Mouse (Mus musculus): ENCODE data around the gene Magea3. TPM values are rescaled to one million over a fixed set of nuclear protein-coding genes. Genes with fewer than 3 reads are reported as not detected.

Gene Magea3
- polyA plus RNA-seq (2014; fragmentation: Illumina TruSeq; extraction: RNeasy Lipid Tissue Mini Kit (QIAGEN cat#74804); ENCODE audit: insufficient read depth, low read depth, low replicate concordance), result not detected

GRCm38 (mm10) chrX:154949405-154949804, at the start of gene Magea3:
Gene Magea3, minus strand, starts transcription at chrX:154949505.

GRCm38 (mm10) chrX:154995750-154996149, 46.4 kb upstream of the Magea3 start, which contains the start of gene Magea8:
Gene Magea8, minus strand, starts transcription at chrX:154995850.

GRCm38 (mm10) chrX:154935887-154936286, 13.4 kb downstream of the Magea3 start, which contains the start of gene Magea6:
Gene Magea6, minus strand, starts transcription at chrX:154935987.

Other genes with a start within 250 kb of the Magea3 start
- not detected for gene Cldn34b1, start 59.2 kb downstream of the Magea3 start, polyA plus RNA-seq (2014; fragmentation: Illumina TruSeq; extraction: RNeasy Lipid Tissue Mini Kit (QIAGEN cat#74804); ENCODE audit: insufficient read depth, low read depth, low replicate concordance)
- gene Magea6, start 13.5 kb downstream of the Magea3 start, polyA plus RNA-seq (2014; fragmentation: Illumina TruSeq; extraction: RNeasy Lipid Tissue Mini Kit (QIAGEN cat#74804); ENCODE audit: insufficient read depth, low read depth, low replicate concordance), result not detected
- gene Magea8, start 46.3 kb upstream of the Magea3 start, polyA plus RNA-seq (2014; fragmentation: Illumina TruSeq; extraction: RNeasy Lipid Tissue Mini Kit (QIAGEN cat#74804); ENCODE audit: insufficient read depth, low read depth, low replicate concordance), result not detected
- gene Magea5, start 113.6 kb upstream of the Magea3 start, polyA plus RNA-seq (2014; fragmentation: Illumina TruSeq; extraction: RNeasy Lipid Tissue Mini Kit (QIAGEN cat#74804); ENCODE audit: insufficient read depth, low read depth, low replicate concordance), result not detected
- gene Magea1, start 140.3 kb upstream of the Magea3 start, polyA plus RNA-seq (2014; fragmentation: Illumina TruSeq; extraction: RNeasy Lipid Tissue Mini Kit (QIAGEN cat#74804); ENCODE audit: insufficient read depth, low read depth, low replicate concordance), result not detected
- gene Magea2, start 144.2 kb upstream of the Magea3 start, polyA plus RNA-seq (2014; fragmentation: Illumina TruSeq; extraction: RNeasy Lipid Tissue Mini Kit (QIAGEN cat#74804); ENCODE audit: insufficient read depth, low read depth, low replicate concordance), result not detected
- not detected for gene Cldn34b2, start 178.9 kb upstream of the Magea3 start, polyA plus RNA-seq (2014; fragmentation: Illumina TruSeq; extraction: RNeasy Lipid Tissue Mini Kit (QIAGEN cat#74804); ENCODE audit: insufficient read depth, low read depth, low replicate concordance)

Data from lung, adult 10 weeks (tissue).